23 mouse cellular contexts compared by ENCODE assay signal in genomic region chr6:91868091-91868490, GRCm38 (mm10). TPM values are rescaled to one million over a fixed set of nuclear protein-coding genes. Genes with fewer than 3 reads are reported as not detected.
"Had no signal": no experiment of that assay in that cellular context is flagged by ENCODE, and none has a peak within 500 bp of the region (broad histone marks: within the 10 kb centered on the region; RNA-seq: fewer than 3 reads in every experiment).

No protein-coding gene starts in this region.

- H3K9ac ChIP-seq: limb, embryonic 13.5 days; liver, embryonic 12.5 days; liver, embryonic 15.5 days; lung, embryonic 15.5 days; midbrain, embryonic 13.5 days; neural tube, embryonic 13.5 days had no signal

- H3K9me3 ChIP-seq: limb, embryonic 10.5 days; limb, embryonic 13.5 days; liver, embryonic 12.5 days; liver, embryonic 15.5 days; lung, embryonic 15.5 days; midbrain, embryonic 10.5 days; neural tube, embryonic 13.5 days had no signal

- ATAC-seq: liver, embryonic 12.5 days; midbrain, embryonic 13.5 days; midbrain, embryonic 16.5 days had no signal

- H3K4me1 ChIP-seq: limb, embryonic 10.5 days; limb, embryonic 13.5 days; lung, embryonic 15.5 days; midbrain, embryonic 10.5 days; midbrain, embryonic 13.5 days; neural tube, embryonic 13.5 days had no signal

- H3K36me3 ChIP-seq: limb, embryonic 10.5 days; limb, embryonic 13.5 days; liver, embryonic 12.5 days; liver, embryonic 15.5 days; lung, embryonic 15.5 days; midbrain, embryonic 10.5 days; midbrain, embryonic 13.5 days; neural tube, embryonic 13.5 days had no signal

- H3K4me2 ChIP-seq: limb, embryonic 13.5 days; liver, embryonic 12.5 days; liver, embryonic 15.5 days; lung, embryonic 15.5 days; midbrain, embryonic 13.5 days; neural tube, embryonic 13.5 days had no signal

- H3K27me3 ChIP-seq: limb, embryonic 13.5 days; midbrain, embryonic 13.5 days; neural tube, embryonic 13.5 days had no signal

- H3K27ac ChIP-seq: kidney, postnatal 0 days; layer of hippocampus, adult 2 months; limb, embryonic 10.5 days; limb, embryonic 13.5 days; liver, embryonic 12.5 days; liver, embryonic 15.5 days; lung, embryonic 15.5 days; midbrain, embryonic 10.5 days; midbrain, embryonic 13.5 days; neural tube, embryonic 13.5 days had no signal

- DNase-seq: kidney, postnatal 25 days; layer of hippocampus, adult 9-11 months; liver; lung, adult 18-20 months; lung, postnatal 10 days; lung, postnatal 36 days; thymus, adult 18-20 months; thymus, postnatal 36 days had no signal

- H3K4me3 ChIP-seq: layer of hippocampus, adult 2 months; limb, embryonic 10.5 days; limb, embryonic 13.5 days; liver, embryonic 12.5 days; liver, embryonic 15.5 days; lung, embryonic 15.5 days; megakaryocyte, embryonic 14.5 days; midbrain, embryonic 10.5 days; midbrain, embryonic 13.5 days; myocyte; neural tube, embryonic 13.5 days had no signal

RNA-seq across cellular contexts. Expression of gene 4930590J08Rik, which starts 34.5 kb away (rescaled TPM):
- total RNA-seq: monocyte, adult 5-6 weeks had no signal

RNA-seq across cellular contexts. Expression of gene Grip2, which starts 41.0 kb away (rescaled TPM):
- total RNA-seq: monocyte, adult 5-6 weeks; neutrophil, adult 5-6 weeks had no signal
